Mouse (Mus musculus) bone marrow, adult 2 months (tissue): Measurements from ENCODE around the gene Mboat7. TPM values are rescaled to one million over a fixed set of nuclear protein-coding genes. Genes with fewer than 3 reads are reported as not detected.

ENCODE experiments used
- H3K27ac ChIP-seq: fragments of 200-500 bp; 2 replicates; pipeline ENCODE4 v1.5.1; 2012; ENCODE audit warnings: low read depth, mild to moderate bottlenecking, control low read depth, inconsistent platforms, low read length; ENCODE audit not compliant: control insufficient read depth, poor library complexity, insufficient read depth
- H3K4me1 ChIP-seq: fragments of 200-500 bp; 2 replicates; pipeline ENCODE4 v1.6.1; 2011; ENCODE audit warnings: low read length; ENCODE audit not compliant: control insufficient read depth, insufficient read depth
- H3K4me3 ChIP-seq: fragments of 200-500 bp; replicated peaks from 2 replicates; pipeline ENCODE3; 2011; ENCODE audit warnings: mild to moderate bottlenecking, low read depth, low read length, control low read depth; ENCODE audit not compliant: control insufficient read depth
- CTCF ChIP-seq: fragments of 200-500 bp; IDR thresholded peaks from 2 replicates; pipeline ENCODE4 v1.5.1; 2011; ENCODE audit warnings: low read length, control low read depth; ENCODE audit not compliant: control insufficient read depth, insufficient read depth
- POLR2A ChIP-seq: fragments of 200-500 bp; IDR thresholded peaks from 2 replicates; pipeline ENCODE4 v1.6.1; 2011; ENCODE audit warnings: low read depth, mild to moderate bottlenecking, control low read depth, low read length, borderline replicate concordance; ENCODE audit not compliant: control insufficient read depth
- WGBS: fragments of 180-500 bp; shearing (Covaris S2); methylation state at CpG from one replicate; pipeline ENCODE4 v1.1.7; 2018; 5-methylcytosine and 5-hydroxymethylcytosine counted together
- polyA plus RNA-seq: library from polyadenylated mRNA; stranded (reverse); fragments of >200 nt; gene quantifications from 2 replicates; pipeline ENCODE4 v1.2.4, GENCODE M21; 2011; ENCODE audit warnings: low replicate concordance; ENCODE audit not compliant: missing spikeins, insufficient read depth, insufficient read length

Gene Mboat7
- polyA plus RNA-seq, 1 experiment, result 43.5 TPM

DNA sequence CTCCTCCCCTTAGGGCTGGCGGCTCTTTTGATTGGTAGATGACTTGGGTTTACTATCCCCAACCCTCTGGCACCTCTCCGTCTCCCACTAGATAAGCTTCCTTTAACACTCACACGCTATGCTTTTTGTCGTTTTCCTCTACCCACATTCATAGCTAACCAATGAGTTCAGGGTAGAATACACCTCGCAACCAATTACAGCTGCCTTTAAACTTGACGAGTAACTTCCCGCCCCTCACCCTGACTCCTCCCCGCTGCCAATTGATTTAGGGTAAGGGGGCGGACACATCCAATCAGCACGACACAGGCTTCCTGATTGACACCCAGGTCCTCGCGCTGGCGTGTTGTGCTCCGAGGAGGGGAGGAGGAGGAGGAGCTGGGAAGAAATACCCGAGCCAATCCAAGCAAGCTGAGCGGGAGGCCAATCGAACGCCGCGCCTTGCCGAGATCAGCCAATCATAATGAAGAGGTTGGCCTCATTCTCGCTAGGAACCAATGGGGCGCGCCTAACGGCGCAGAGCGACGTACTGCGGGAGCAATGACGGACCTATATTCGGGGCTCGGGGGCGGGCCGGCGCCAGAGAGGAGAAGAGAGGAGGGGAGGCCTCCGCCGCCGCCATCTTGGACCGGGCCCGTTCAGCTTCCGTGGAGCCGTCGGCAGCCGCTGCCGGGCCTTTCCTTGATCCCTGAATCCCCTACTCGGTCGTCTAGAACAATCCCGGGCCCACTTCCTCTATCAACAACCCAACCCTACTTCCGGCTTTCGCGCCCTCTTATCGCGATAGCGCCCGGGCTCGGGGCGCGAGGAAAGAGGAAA is 48.4 kb downstream of the Mboat7 start, which contains the start of gene Cnot3:
Gene Cnot3, plus strand, starts transcription at position 597 of the 816 bp plus-strand sequence.
- no peak for TF ChIP-seq CTCF
- TF ChIP-seq POLR2A, result peak; percentile 62; the same call in 1 of the 2 replicates
- peaks cover 5% of the 10 kb centered on the region for H3K4me1 ChIP-seq
- WGBS, result under 1% methylated on average over 55 of the region's 58 CpGs
- peak within 1 kb of the TSS; percentile 94 for H3K4me3 ChIP-seq
- peak within 1 kb of the TSS; percentile 97 for H3K27ac ChIP-seq

- Histone ChIP-seq H3K4me3 (peak overlapping the region; percentile 47), H3K4me1 (peaks cover 5% of the 10 kb centered on the region), H3K27ac (peak overlapping the region; percentile 41; the same call in 1 of the 2 replicates)
- TF ChIP-seq CTCF, result no peak
- TF ChIP-seq POLR2A, result no peak
- 0% methylated on average over 11 of the region's 11 CpGs for WGBS
These were observed 49.0 kb downstream of the Mboat7 start for GRCm38 (mm10) chr7:3644348-3644671.

GRCm38 (mm10) chr7:3643843-3644242 is 49.5 kb downstream of the Mboat7 start:
- Histone ChIP-seq H3K4me3 (no peak overlapping the region), H3K4me1 (peaks cover 5% of the 10 kb centered on the region), H3K27ac (no peak overlapping the region)
- 6% methylated on average over 9 of the region's 9 CpGs for WGBS
- TF ChIP-seq POLR2A, result no peak
- no peak for TF ChIP-seq CTCF

- WGBS, result 8% methylated on average over 5 of the region's 5 CpGs
- peaks cover 5% of the 10 kb centered on the region for H3K4me1 ChIP-seq
- H3K4me3 ChIP-seq, result no peak overlapping the region
- no peak for TF ChIP-seq CTCF
- no peak for TF ChIP-seq POLR2A
- H3K27ac ChIP-seq, result no peak overlapping the region
These were observed 49.9 kb downstream of the Mboat7 start for GRCm38 (mm10) chr7:3643412-3643811.

GRCm38 (mm10) chr7:3630478-3630815 is 62.9 kb downstream of the Mboat7 start:
- peaks cover 2% of the 10 kb centered on the region for H3K4me1 ChIP-seq
- no peak; the same call in 1 of the 2 replicates for TF ChIP-seq CTCF
- TF ChIP-seq POLR2A, result no peak
- no peak overlapping the region for H3K27ac ChIP-seq
- peak overlapping the region; percentile 86 for H3K4me3 ChIP-seq
- WGBS, result 53% methylated on average over 3 of the region's 3 CpGs

GRCm38 (mm10) chr7:3629543-3630477 is 63.5 kb downstream of the Mboat7 start, which contains the start of the genes Tfpt and Prpf31:
Tfpt (minus strand) TSS chr7:3629929.
Prpf31 (plus strand) TSS chr7:3629985.
- under 1% methylated on average over 47 of the region's 47 CpGs for WGBS
- TF ChIP-seq CTCF (no peak), POLR2A (0 out of 2 replicates have a peak, but pooled peaks have one; percentile 39)
- peaks cover 2% of the 10 kb centered on the region for H3K4me1 ChIP-seq
- peak within 1 kb of the TSS; percentile 76 for H3K27ac ChIP-seq
- peak within 1 kb of the TSS; percentile 86 for H3K4me3 ChIP-seq

GRCm38 (mm10) chr7:3629030-3629429 is 64.3 kb downstream of the Mboat7 start:
- peak overlapping the region; percentile 76; the same call in 1 of the 2 replicates for H3K27ac ChIP-seq
- no peak for TF ChIP-seq POLR2A
- no peak for TF ChIP-seq CTCF
- WGBS, result 31% methylated on average over 4 of the region's 4 CpGs
- H3K4me3 ChIP-seq, result peak overlapping the region; percentile 86
- peaks cover 2% of the 10 kb centered on the region for H3K4me1 ChIP-seq

Other genes with a start within 250 kb of the Mboat7 start
- gene Tarm1, start 190.9 kb downstream of the Mboat7 start, polyA plus RNA-seq, result 7.8 and 11.9 TPM in 2 replicates
- gene Oscar, start 77.4 kb downstream of the Mboat7 start, polyA plus RNA-seq, result 1.1 TPM in 1 of 2 replicates, not detected in the other
- gene Ndufa3, start 76.2 kb downstream of the Mboat7 start, polyA plus RNA-seq, result 372 and 377 TPM in 2 replicates
- 12.2 and 42.0 TPM in 2 replicates for gene Tfpt, start 63.6 kb downstream of the Mboat7 start, polyA plus RNA-seq
- 26.4 and 45.2 TPM in 2 replicates for gene Prpf31, start 63.5 kb downstream of the Mboat7 start, polyA plus RNA-seq
- 72.1 and 112 TPM in 2 replicates for gene Cnot3, start 48.3 kb downstream of the Mboat7 start, polyA plus RNA-seq
- gene Leng1, start 27.7 kb downstream of the Mboat7 start, polyA plus RNA-seq, result 5.5 and 9.8 TPM in 2 replicates
- gene Tmc4, start 16.0 kb downstream of the Mboat7 start, polyA plus RNA-seq, result 16.0 and 39.8 TPM in 2 replicates
- gene Tsen34, start 660 bp downstream of the Mboat7 start, polyA plus RNA-seq, result 23.8 and 25.8 TPM in 2 replicates
- gene Rps9, start 10.5 kb upstream of the Mboat7 start, polyA plus RNA-seq, result 3,380 and 3,507 TPM in 2 replicates
- gene Pirb, start 26.9 kb upstream of the Mboat7 start, polyA plus RNA-seq, result 41.4 and 143 TPM in 2 replicates
- gene Gm15448, start 132.2 kb upstream of the Mboat7 start, polyA plus RNA-seq, result 0.72 and 4.4 TPM in 2 replicates
- 8.9 and 15.8 TPM in 2 replicates for gene Pira2, start 151.5 kb upstream of the Mboat7 start, polyA plus RNA-seq
- gene Gm14548, start 204.6 kb upstream of the Mboat7 start, polyA plus RNA-seq, result 3.1 and 17.6 TPM in 2 replicates
- 5.3 and 20.8 TPM in 2 replicates for gene Lilra6, start 222.0 kb upstream of the Mboat7 start, polyA plus RNA-seq